Mouse (Mus musculus) v-Abl transformed pro-B cells (cell line): ENCODE data around the gene Lrrc8b.

ENCODE experiments used
- in situ Hi-C, 2 experiments: fragments of 400-800 bp; cut with MboI; formaldehyde crosslinking; loops; one replicate each; pipeline ENCODE4 v1.15.1; 2025; ENCODE audit not compliant: unreplicated experiment in 2 of 2

Lrrc8b gene

DNA sequence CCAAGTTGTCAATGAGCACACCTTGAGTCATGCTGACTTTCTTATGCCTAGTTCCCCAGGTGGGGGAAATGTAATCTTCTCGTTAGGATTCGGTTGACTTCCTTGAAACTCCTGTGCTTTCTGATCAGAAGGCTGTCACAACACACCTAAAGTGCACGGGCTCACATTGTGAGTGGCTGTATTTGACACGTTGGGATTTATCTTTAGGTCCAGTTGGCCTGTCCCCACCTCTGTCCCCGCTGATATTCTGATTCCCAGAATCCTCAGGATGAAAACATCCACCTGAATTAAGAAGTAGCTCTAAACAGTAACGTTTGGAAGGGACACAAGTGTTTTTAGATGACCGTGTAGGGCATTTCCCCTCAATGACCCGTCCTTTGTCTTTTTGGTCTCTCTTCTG, 1.6 kb downstream of the Lrrc8b start:
- in situ Hi-C loops, result loop anchor here in 1 of 2 experiments (25.0 kb wide), 1 partner anchor 1895 kb away; no protein-coding TSS in a partner anchor

DNA sequence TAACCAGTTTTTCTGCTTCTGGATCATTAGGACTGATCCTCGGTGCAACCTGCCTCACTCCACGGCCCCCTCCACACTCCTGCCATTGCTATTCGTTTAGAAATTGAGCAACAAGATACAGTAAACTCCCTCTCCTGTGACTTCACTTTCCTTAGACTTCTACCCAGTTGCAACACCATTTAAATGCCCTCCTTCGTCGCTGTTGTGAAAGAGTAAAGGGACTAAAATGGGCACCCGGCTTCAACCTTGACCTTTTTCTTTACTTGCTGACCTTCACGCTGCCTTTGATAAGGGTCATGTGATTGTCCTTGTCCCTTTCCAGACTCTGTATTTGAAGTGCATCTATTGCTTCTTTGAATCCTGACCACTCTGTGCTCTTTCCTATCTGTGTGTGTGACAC, 2.8 kb downstream of the Lrrc8b start:
- in situ Hi-C loops, result loop anchor here in 1 of 2 experiments (25.0 kb wide), 1 partner anchor 1894 kb away; no protein-coding TSS in a partner anchor

DNA sequence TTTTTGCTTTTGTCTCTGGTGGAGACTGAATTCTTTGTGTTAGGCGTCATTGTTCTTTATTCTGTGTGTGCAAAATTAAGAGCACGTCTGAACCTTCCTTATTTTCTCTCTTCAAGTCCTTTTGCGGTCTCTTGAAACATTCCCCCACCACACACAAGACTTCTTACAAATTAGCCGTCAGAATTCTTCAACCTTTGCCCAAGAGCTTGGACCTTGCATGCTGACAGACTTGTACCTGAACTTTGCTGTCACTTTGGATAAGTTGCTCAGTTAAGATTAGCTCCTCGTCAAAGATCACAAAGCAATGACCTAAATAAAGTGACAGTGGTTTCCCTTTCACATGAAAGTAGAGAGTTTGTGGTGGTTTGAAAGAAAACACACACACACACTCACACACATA, 3.3 kb downstream of the Lrrc8b start:
- in situ Hi-C loops, result loop anchor here in 1 of 2 experiments (25.0 kb wide), 1 partner anchor 1893 kb away; no protein-coding TSS in a partner anchor

DNA sequence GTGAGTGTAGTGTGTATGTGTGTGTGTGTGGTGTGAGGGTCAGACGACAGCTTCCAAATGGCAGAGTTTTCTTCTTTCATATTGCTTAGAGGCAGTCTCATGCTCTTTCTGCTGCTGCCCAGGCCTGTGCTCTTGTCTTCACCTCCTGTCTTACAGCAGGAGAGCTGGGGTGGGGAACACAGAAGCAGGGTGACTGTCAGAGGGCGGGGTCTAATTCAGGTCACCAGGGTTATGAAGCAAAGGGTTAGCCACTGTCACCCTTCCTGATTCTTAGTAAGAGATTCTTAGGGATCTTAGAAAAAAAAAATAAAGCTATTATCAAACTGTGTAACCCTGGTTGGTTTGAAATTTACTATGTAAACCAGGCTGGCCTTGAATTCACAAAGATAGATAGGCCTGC, 10.0 kb downstream of the Lrrc8b start:
- in situ Hi-C loops, result no loop called here

DNA sequence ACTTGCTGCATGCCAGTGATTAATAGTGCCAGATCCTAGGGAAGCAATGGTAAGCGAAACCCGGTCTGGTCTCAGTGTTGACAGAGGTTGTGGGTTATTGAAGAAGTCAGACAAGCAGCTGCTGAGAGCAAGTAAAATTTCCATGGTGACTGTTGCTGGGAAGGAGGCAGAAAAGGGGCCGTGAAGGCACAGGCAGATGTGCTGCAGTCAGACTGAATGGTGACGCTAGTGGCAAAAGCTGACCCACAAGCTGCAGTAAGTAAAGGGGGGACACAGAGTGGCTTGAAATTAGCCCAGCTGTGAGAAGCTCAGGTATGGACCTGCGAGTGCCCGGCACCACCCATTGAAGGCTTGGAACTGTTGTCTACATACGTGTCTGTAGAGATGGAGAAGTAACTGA, 11.8 kb downstream of the Lrrc8b start:
- in situ Hi-C loops, result no loop called here

DNA sequence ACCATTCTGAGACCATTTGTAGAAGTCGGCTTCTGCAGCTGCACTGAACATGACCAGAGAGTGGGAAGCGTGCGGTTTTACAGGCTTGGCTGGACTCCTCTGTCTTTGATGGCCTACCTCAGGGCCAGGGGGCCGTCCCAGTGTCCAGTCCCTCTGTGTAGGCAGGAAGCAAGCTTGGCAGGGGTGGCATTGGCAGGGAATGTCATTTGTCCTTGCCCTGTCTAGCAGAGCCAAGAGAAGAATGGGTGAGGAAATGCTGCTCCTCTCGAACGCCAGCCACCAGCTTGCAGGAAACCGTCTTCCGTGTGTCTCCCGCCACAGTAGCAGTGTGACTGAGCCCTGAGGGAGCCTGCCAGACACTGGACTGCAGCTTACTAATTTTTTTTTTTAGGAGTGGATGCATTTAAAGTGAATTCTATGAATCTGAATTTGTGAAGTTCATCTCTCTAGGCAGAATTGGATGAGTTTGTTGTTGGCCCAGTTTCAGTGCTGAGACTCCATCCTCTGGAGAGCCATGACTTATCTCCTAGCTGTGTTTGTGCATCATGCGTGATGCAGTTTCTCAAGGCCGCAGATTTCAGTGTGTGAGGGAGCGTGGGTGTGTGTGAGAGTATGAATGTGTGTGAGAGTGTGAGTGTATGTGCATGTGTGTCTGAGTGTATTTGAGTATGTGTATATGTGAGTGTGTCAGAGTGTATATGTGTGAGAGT, 12.8 kb downstream of the Lrrc8b start:
- in situ Hi-C loops, result no loop called here

DNA sequence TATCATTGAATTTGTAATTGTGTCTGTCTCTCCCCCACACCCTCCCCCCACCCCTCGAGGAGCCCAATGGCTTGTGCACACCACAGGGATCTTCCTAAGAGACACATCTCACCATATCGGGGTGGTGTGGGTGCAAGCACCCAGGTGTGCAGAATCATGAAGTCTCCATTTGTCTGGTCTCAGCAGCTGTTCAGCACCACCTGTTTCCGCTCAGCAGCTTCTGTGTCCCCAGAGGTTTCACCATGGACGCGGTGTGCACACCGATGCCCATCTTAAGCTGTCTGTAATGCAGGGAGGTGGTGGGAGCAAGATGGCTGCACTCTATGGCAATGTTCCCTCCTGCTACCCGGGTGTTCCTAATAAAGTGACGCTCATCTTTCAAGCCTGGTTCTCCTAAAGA, 14.6 kb downstream of the Lrrc8b start:
- in situ Hi-C loops, result no loop called here

DNA sequence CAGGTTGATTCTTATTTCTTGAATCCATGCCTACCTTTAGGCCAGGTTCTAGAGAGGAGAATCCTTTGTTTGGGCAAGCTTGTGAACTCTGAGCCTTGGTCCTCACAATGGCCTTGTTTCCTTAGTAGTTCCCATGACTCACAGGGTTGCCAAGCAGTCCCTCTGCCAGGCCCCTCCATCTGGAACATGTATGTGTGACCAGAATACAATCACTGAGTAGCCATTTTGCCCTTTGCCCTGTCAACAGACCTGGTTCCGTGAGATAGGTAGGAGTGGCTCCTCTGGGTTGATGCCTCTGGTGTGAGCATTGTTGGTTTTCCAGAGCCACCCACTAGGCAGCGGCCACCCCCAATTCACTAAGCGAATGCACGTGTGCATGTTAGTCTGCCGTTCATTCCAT, 24.0 kb downstream of the Lrrc8b start:
- in situ Hi-C loops, result loop anchor here in 1 of 2 experiments (5.0 kb wide), 1 partner anchor 58 kb away; no protein-coding TSS in a partner anchor

DNA sequence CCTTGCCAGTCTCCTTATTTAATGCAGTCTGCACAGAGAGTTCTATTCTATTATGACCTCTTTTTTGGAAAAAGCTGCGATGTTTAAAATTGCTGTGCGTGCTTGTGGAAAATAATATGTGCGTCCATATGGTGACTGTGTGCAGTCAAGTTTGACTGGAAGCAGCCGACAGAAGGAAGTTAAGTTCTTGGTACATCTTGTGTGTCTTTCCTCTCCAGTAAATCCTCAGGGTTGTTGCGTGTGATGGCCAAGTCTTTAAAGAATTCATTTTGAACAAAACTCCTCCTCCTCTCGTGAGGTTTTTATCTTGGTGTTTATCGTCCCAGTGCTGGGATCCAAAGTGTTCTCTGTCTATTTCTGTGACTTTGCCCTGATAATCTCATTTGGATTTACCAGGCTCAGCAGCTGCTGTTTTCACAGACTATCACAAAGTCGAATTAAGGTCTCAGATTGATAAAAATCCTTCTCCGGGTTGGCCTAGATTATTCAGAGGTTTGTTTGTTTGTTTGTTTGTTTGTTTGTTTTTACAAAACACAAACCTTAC, 25.5 kb downstream of the Lrrc8b start:
- in situ Hi-C loops, result loop anchor here in 1 of 2 experiments (5.0 kb wide), 1 partner anchor 56 kb away; no protein-coding TSS in a partner anchor

DNA sequence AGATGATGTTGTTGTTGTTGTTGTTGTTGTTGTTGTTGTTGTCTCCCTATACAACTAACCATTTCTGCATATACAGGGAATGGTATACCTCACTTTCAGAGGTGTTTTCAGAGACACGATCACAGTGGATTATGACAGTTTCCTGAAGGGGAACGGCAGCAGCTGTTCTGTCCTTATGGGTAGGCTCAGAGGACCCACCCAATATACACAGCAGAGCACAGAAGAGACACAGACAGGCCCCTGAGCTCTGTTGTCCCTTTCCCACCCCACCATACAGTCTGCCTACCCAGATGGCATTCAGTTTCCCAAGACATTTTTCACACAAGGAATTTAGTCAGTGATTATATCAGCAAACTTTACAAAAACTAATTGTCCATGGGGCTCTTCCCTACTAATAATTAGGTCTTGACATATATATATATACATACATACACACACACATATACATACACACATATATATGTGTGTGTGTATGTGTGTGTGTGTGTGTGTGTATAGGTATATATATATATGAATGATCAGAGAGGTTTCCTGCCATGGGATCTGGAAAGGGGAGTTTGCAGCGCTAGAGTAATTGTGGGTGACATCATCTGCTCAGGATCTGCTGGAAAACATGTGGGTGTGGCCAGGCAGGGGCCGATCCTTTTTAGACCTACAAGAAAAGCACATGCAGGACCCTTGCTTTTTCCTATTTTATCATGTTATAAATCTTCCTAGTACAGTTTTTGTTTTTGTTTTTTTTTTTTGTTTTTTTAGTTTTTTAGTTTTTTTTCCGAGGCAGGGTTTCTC, 26.8 kb downstream of the Lrrc8b start:
- in situ Hi-C loops, result loop anchor here in 1 of 2 experiments (5.0 kb wide), 1 partner anchor 55 kb away; no protein-coding TSS in a partner anchor

DNA sequence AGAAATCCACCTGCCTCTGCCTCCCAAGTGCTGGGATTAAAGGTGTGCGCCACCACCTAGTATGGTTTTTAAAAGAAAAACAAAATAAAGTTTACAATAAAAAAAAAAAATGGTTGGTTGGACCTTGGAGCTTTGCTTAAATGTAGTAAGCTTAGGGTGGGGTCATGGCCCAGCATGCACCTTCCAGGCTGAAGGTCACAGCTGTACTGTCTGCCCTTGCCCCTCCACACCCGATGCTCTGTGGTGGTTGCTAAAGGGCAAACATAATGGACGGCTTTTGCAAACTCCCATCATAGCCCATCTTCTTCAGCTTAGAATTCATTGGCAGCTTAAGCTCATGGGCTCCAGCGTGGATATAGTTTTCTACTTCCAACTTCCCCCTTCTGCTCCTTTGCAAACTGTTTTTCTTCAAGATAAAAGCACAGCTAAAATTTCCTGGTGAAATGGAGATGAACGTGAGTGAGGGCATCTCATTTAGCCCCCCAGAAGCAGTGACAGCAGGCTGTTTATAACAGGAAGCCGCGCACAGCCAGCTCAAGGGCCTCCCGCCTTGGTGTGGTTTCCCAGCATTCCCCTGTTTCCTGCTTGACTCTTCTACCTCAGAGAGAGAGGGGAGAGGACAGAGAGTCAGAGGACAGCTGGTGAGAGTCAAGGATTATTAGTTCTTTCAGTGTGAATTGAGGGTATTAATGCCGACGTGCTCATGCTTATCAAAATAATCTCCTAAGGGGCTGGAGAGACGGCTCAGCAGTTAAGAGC, 27.7 kb downstream of the Lrrc8b start:
- in situ Hi-C loops, result loop anchor here in 1 of 2 experiments (5.0 kb wide), 1 partner anchor 54 kb away; no protein-coding TSS in a partner anchor

DNA sequence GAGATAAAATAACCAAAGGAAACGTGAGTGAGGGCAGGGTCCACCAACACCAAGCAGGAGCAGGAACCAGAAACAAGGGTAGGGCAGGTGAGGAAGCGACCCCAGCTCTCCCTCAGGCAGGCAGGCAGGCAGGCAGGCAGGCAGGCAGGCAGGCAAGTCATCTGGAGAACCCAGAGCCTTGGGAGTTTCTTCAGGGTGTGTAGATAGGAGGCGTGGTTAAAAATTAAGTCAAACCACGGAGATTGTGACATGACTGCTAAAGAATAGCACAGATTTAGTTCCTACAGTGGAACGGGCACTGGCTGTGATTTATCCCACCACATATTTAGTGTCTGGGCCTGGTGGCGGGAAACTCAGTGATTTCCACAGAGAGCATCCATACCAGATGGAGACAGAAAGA, 30.1 kb downstream of the Lrrc8b start:
- in situ Hi-C loops, result no loop called here

DNA sequence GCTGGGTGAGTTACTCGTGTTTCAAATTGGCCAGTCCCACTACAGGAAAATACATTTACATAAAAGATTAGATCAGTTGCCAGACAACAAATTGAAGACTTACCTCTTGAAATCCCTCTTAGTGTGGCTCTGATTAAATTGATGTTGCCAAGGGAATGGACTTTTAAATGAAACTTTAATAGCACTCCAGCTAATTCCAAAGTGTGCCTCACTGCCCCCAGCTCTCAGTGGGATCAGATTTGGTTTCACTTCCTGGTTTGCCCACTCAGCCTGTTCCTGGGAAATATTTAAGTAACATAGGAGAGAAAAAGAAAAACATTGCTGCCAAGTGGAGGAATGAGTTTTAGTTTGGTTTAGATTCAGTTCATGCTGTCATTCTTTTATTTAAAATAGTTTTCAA, 38.5 kb downstream of the Lrrc8b start:
- in situ Hi-C loops, result no loop called here

DNA sequence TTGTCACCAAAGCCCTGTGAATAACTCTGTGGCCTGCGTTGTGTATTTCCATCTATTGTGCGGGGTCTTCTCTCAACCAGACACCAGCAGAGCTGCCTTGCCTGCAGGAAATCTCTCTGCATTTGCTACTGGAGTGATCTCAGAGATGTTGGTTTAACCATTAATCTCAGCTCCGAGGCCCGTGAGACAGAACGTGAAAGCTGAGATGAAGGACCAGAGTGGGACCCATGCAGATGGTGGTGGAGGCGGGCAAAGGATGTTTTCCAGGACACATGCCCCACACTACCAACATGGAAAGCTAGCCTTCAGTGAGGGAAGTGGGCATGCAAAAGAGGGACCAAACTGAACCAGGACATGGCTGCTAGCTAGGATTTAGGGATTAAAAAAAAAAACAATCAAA, 43.5 kb downstream of the Lrrc8b start:
- in situ Hi-C loops, result no loop called here

DNA sequence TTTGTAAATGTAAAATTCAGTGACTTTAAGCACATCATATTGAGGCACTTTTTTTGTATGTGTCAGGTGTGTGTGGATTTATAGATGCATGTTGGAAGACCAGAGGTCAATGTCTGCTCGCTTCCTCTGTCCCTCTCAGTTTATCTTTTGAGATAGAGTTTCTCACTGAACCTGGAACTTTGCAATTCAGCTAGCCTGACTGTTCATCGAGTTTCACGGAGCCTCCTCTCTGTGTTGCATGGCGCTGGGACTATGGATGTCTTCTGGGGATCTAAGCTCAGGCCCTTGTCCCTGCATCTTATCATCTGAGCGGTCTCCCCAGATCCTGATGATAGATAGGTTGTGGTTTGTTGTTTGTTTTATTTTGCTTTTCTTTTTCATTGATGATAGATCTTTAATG, 45.0 kb downstream of the Lrrc8b start:
- in situ Hi-C loops, result no loop called here

DNA sequence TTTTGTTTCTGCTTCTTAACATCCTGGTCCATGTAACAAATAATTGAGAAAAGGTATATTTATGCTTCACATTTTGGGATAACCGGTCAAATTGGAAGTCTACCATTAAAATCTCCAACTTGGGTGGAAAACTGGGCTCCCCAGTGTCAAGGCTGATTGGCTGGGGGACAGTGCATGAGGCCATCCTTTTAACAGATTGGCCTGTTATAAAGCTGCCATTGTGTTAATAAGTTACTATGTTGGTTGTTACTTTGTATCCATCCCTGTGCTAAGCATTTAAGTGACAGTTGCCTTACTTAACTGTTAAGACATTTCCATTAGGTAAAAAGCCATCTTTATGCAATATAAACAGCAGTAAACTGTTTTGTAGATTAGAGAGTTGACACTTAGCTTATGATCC, 45.5 kb downstream of the Lrrc8b start:
- in situ Hi-C loops, result no loop called here

DNA sequence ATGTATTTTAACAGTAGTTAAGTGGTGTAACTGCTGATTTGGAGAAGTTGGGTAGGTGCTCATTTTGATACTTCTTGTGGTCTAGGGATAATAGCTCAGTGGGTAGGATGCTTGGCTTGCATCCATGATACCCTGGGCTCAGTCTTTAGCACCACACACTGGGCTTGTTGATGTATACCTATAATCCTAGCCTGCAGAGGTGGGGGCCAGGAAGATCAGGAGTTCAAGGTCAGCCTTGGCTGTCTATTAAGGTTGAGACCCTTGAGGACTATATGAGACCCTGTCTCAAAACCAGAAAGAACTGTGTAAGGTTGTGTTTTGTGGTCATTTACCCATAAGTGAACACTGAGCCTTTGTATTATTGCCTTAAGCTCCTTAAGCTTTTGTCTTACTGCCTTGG, 49.1 kb downstream of the Lrrc8b start:
- in situ Hi-C loops, result no loop called here

DNA sequence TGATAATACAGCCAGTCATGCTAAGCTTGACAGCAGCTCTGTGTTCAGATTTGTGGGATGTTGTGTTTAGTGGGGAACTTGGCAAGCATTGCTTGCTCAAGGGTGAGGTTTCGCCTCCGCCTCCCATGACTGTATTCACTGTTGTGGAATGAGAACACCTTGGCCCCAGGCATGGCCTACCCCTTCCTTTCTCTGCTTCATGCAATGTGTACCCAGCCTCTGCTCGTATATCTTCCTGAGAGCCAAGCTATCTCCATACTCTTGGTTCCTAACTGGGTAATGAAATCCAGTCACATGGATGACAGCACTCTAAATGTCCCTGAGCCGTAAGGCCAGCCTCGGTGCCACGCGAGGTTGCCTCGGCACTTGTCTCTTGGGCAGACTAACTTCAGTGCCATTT, 50.0 kb downstream of the Lrrc8b start:
- in situ Hi-C loops, result no loop called here

DNA sequence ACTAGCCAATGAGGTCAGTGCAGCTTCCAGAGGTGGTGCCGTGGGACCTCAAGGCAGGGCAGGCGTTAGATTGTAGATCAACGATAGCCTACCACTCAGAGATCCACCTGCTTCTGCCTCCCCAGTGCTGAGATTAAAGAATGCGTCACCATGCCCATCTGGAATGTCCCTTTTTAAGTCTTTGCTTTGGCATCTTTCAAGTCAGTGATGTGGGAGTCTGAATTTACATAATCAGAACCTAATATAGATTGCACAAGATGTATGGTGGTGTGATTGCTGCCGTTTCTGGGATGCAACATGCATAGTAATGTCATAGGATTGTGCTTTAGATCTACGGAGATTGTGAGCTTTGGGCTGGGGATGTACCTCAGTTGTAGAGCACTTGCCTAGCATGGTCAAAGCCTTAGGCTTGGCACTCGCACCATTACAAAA, 50.9 kb downstream of the Lrrc8b start:
- in situ Hi-C loops, result no loop called here

DNA sequence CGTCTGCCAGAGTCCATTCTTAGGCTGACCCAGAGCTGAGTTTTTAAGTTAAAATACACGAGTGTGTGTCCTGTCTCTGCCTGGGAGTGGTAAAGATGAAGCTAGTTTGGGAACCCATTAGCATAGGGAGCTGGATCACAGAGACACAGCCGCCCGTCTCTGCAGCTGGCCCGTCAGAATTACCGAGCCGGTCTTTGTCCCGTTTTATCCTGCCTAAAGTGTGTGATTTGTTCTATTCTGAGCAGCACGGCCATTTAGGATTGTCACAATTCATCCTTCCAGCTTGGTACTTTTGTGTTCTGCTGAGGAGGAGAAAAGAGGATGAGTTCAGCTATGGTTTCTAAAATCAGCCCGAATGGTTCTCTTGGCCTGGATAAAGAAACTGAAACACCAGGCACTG, 51.7 kb downstream of the Lrrc8b start:
- in situ Hi-C loops, result no loop called here
